Mouse (Mus musculus) frontal cortex, adult (tissue): ENCODE measurements around the gene Zbtb38.

ENCODE experiments used
- ATAC-seq: cut with Nextera tagmentation; 2 replicates; pipeline ENCODE4 v1.9.2; 2017; ENCODE audit warnings: mild to moderate bottlenecking, moderate library complexity, mixed read lengths; ENCODE audit not compliant: low TSS enrichment

Gene Zbtb38

GRCm38 (mm10) chr9:96752603-96753114 is at the start of gene Zbtb38:
Gene Zbtb38, minus strand, starts transcription at chr9:96752831.
- ATAC-seq: peak; percentile 84

GRCm38 (mm10) chr9:96800131-96800825 is 47.6 kb upstream of the Zbtb38 start:
- ATAC-seq: no peak

- ATAC-seq: no peak
Measured at GRCm38 (mm10) chr9:96797311-96797710, 44.7 kb upstream of the Zbtb38 start.

- peak; percentile 95 for ATAC-seq
Measured at GRCm38 (mm10) chr9:96795399-96795928, 42.8 kb upstream of the Zbtb38 start.

GRCm38 (mm10) chr9:96794601-96795000 is 42.0 kb upstream of the Zbtb38 start:
- no peak for ATAC-seq

GRCm38 (mm10) chr9:96792543-96792942 is 39.9 kb upstream of the Zbtb38 start:
- no peak for ATAC-seq

GRCm38 (mm10) chr9:96790389-96791007 is 37.9 kb upstream of the Zbtb38 start:
- ATAC-seq: no peak

GRCm38 (mm10) chr9:96789906-96790305 is 37.3 kb upstream of the Zbtb38 start:
- no peak for ATAC-seq

- ATAC-seq: no peak
Measured at GRCm38 (mm10) chr9:96787797-96788196, 35.2 kb upstream of the Zbtb38 start.

GRCm38 (mm10) chr9:96785871-96786342 is 33.3 kb upstream of the Zbtb38 start:
- ATAC-seq: no peak

GRCm38 (mm10) chr9:96785187-96785586 is 32.6 kb upstream of the Zbtb38 start:
- ATAC-seq: no peak

- ATAC-seq: no peak
Measured at GRCm38 (mm10) chr9:96783667-96784066, 31.0 kb upstream of the Zbtb38 start.

GRCm38 (mm10) chr9:96783258-96783657 is 30.6 kb upstream of the Zbtb38 start:
- no peak for ATAC-seq

GRCm38 (mm10) chr9:96782062-96782461 is 29.4 kb upstream of the Zbtb38 start:
- ATAC-seq: no peak

GRCm38 (mm10) chr9:96773146-96773545 is 20.5 kb upstream of the Zbtb38 start:
- ATAC-seq: no peak

- ATAC-seq: no peak
Measured at GRCm38 (mm10) chr9:96770443-96770842, 17.8 kb upstream of the Zbtb38 start.

GRCm38 (mm10) chr9:96769651-96770050 is 17.0 kb upstream of the Zbtb38 start:
- ATAC-seq: no peak

- ATAC-seq: no peak
Measured at GRCm38 (mm10) chr9:96767874-96768273, 15.2 kb upstream of the Zbtb38 start.

GRCm38 (mm10) chr9:96766078-96766477 is 13.4 kb upstream of the Zbtb38 start:
- no peak for ATAC-seq

GRCm38 (mm10) chr9:96765410-96765809 is 12.8 kb upstream of the Zbtb38 start:
- no peak for ATAC-seq

- ATAC-seq: no peak
Measured at GRCm38 (mm10) chr9:96763847-96764631, 11.4 kb upstream of the Zbtb38 start.

GRCm38 (mm10) chr9:96763025-96763424 is 10.4 kb upstream of the Zbtb38 start:
- no peak for ATAC-seq
